18 mouse cellular contexts compared by ENCODE assay signal in the genomic region with DNA sequence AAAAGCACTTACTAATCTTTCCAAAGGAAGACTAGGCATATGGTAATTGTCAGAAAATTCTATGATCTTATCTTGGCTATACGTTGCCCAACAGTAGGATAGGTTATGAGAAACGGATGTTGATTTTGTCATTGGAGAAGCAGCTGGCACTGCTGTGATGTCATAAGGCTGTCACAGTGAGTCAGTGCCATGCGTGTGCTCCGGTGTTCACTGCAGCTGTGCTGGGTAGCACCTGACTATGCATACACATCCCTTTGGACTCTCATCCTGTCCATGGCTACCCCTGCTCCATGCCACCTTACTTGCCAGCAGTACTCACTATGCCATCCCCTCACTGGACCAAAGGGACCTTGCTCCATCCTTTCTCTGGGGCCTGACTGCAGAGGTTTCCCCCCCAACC. TPM values are rescaled to one million over a fixed set of nuclear protein-coding genes. Genes with fewer than 3 reads are reported as not detected.
DNase-seq lines count a peak whose midpoint lies in the region; ATAC-seq lines count a peak whose summit lies in the region.
"Had no signal": no experiment of that assay in that cellular context is flagged by ENCODE, and none has a peak within 500 bp of the region (broad histone marks: within the 10 kb centered on the region; RNA-seq: fewer than 3 reads in every experiment).

No protein-coding gene starts in this region.

- H3K36me3 ChIP-seq in megakaryocyte, embryonic 14.5 days (replicated peaks; ENCODE audit: low read length), result peaks cover 2% of the 10 kb centered on the region
- H3K36me3 ChIP-seq: forebrain, embryonic 12.5 days; hindbrain, embryonic 13.5 days; lung, embryonic 15.5 days; neural tube, embryonic 12.5 days had no signal

- H3K27me3 ChIP-seq in megakaryocyte, embryonic 14.5 days (replicated peaks), result peaks cover 5% of the 10 kb centered on the region
- H3K27me3 ChIP-seq: forebrain, embryonic 12.5 days; hindbrain, embryonic 13.5 days; lung, embryonic 15.5 days; neural tube, embryonic 12.5 days; Patski had no signal

- peak; percentile 70 for DNase-seq in heart, adult 11 months
- DNase-seq in heart, postnatal 14 days, result no peak
- peak; percentile 62 for DNase-seq in naive thymus-derived CD4-positive, alpha-beta T cell, adult 2 months (ENCODE audit: low read depth)
- no peak for DNase-seq in right cerebral cortex, postnatal 36 days (ENCODE audit: low spot score in 2 of 2)
- DNase-seq in thymus, postnatal 4 days, result no peak
- DNase-seq: adrenal gland, postnatal 14 days; cerebellum, adult 9-11 months; gastrocnemius, postnatal 14 days; kidney, adult 11 months; left cerebral cortex, postnatal 4 days had no signal

- H3K9me3 ChIP-seq in megakaryocyte, embryonic 14.5 days, result no peaks in the 10 kb centered on the region
- H3K9me3 ChIP-seq: forebrain, embryonic 12.5 days; hindbrain, embryonic 13.5 days; lung, embryonic 15.5 days; neural tube, embryonic 12.5 days had no signal

- H3K4me3 ChIP-seq in megakaryocyte, embryonic 14.5 days (replicated peaks), result peak overlapping the region; percentile 66
- H3K4me3 ChIP-seq: forebrain, embryonic 12.5 days; hindbrain, embryonic 13.5 days; lung, embryonic 15.5 days; neural tube, embryonic 12.5 days had no signal

- intact Hi-C loops in heart, postnatal 14 days (cut with DNase I), result no loop called here

- ATAC-seq in megakaryocyte, adult 5-6 weeks (ENCODE audit: poor library complexity, severe bottlenecking), result no peak
- ATAC-seq in activated CD4-positive, CD25-positive, alpha-beta regulatory T cell, adult 4 months, result peak; percentile 65
- ATAC-seq: Patski had no signal

- peaks cover 59% of the 10 kb centered on the region for H3K4me1 ChIP-seq in megakaryocyte, embryonic 14.5 days
- H3K4me1 ChIP-seq: neural tube, embryonic 12.5 days had no signal

RNA-seq across cellular contexts. Expression of gene Foxo1, which starts 30.5 kb away (rescaled TPM):
- 10 to 100 TPM; 13.6 to 15.7 TPM for total RNA-seq in heart, postnatal 14 days (2021)
- 1.1 and 1.9 TPM in 2 replicates for polyA plus RNA-seq in megakaryocyte, embryonic 14.5 days (2012; ENCODE audit: insufficient read depth, low replicate concordance)
- 8.8 and 10.0 TPM in 2 replicates for total RNA-seq in megakaryocyte, adult 5-6 weeks (2015)
- total RNA-seq in megakaryocyte, adult 5-6 weeks (2017), result 1.6 and 2.4 TPM in 2 replicates
- polyA plus RNA-seq in activated CD4-positive, CD25-positive, alpha-beta regulatory T cell, adult 4 months (2017; shearing (Covaris generic)), result 10 to 100 TPM; 30.3 to 30.6 TPM

Comparison
In these comparisons a context has a peak if more than half of its experiments do, and no peak if none do; other contexts are left out.
1. DNase-seq: peak in heart, adult 11 months (single experiment) and naive thymus-derived CD4-positive, alpha-beta T cell, adult 2 months (single experiment); none in heart, postnatal 14 days (0 of 2), right cerebral cortex, postnatal 36 days (0 of 2) and thymus, postnatal 4 days (single experiment).